Mouse (Mus musculus): ENCODE measurements at regions not wholly inside any gene's neighbourhood (a gene's known extent, or its start where the extent isn't known, plus 50 kb on each side); places are given as distances from the start of the nearest gene placed in this dataset.

GRCm38 (mm10) chr5:75770592-75770991 lies 195.9 kb downstream of the Kit start:
- peak in 1 of 2 experiments; percentile 23 for DNase-seq (ENCODE audit: inconsistent age in 2 of 2, low spot score in 1 of 2)

DNA sequence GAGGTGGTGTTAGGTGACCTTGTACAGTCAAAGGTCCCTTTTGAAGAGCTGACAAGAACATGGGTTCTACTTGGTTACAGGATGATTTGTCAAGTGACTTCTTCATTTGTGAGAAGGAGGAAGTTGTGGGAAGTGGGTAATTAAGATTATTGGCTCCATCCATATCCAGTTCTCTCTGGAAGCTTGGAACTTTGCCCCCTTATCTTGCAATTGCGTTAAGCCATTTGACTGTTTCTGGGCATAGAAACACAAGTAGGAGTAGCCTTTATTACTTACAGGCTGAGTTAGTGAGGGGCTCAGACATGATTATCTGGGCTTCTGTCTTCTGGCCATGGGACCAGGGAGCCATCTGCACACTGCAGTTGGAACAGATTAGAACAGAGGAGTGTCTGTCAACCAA lies 192.5 kb downstream of the Kit start:
- no peak for DNase-seq (ENCODE audit: inconsistent age in 2 of 2, low spot score in 1 of 2)

GRCm38 (mm10) chr5:75762374-75762773 lies 187.7 kb downstream of the Kit start:
- no peak for DNase-seq (ENCODE audit: inconsistent age in 2 of 2, low spot score in 1 of 2)

DNA sequence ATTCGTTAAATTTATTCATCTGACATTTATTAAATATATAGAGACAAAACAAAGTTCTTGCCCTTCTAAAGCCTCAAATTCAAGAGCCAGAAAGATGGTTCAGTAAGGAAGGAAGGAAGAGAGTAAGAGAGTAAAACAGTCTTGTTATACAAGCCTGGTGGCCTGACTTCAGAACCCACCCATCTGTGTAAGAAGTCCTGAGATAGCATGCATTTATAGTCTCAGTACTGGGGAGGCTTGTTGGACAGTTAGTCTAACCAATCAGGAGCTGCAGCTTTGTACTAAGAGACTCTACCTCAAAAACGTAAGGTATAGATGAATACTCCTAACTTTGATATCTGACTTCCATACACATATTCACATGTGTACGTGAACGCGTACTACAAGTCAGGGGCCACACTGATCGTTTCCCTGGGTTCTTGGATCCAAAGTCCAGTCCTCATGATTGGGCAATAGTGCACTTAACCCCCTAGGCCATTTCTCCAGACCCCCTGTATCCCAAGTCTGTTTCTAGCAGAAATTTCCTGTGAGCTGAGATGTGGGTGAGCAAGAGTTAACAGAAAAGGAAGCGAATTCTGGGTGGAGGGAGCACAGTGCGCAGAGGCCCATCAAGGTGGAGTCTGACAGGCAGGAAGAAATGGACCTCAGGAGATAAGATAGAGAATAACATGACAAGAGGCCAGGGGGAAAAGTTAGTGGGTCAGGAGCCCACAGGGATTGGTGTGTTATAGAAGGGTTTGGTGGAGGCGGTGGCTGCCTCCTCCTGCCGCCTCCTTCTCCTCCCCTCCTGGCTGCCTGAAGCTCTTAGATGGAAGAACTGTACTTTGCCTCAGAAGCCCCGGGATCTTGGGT lies 187.0 kb downstream of the Kit start:
- DNase-seq (ENCODE audit: inconsistent age in 2 of 2, low spot score in 1 of 2): no peak

GRCm38 (mm10) chr5:75756168-75756567 lies 181.5 kb downstream of the Kit start:
- DNase-seq (ENCODE audit: inconsistent age in 2 of 2, low spot score in 1 of 2): no peak

DNA sequence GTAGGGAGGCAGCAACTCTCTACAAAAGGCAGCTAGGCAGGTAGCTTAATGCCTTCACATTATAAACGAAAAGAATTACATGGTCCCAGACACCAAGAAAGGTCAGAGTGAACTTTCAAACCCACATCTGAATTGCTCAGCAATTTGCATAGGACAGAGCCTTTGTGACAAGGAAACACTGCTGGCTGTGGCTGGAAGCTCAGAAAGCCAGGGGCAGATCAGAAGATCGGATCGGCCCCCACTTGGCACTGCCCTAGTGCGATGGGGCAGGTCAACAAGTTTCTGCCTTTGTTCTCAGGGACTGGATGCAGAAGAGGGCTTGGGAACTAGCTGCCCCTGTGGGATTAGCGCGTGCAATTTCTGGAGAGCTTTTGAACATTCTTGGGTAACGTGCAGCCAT lies 179.6 kb downstream of the Kit start:
- DNase-seq (ENCODE audit: inconsistent age in 2 of 2, low spot score in 1 of 2): no peak

DNA sequence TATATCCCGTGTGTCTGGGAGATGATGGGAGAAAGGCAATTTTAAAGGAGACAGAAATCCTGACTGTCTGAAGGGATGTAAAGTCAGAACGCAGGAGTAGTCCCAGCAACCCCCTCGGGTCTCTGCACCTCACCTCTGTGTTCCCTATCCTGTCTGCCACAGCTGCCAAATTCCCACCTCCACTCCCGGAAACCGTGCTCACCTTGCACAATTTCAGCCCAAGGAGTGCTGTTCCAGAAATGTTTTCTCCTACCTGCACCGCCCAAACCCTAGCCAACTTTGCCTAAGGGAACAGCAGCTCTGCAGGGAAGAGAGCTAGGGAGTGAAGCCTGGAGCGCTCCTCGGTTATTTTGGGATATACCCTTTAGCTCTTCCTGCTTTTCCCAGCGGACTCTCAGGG lies 170.6 kb downstream of the Kit start:
- no peak for DNase-seq (ENCODE audit: inconsistent age in 2 of 2, low spot score in 1 of 2)

DNA sequence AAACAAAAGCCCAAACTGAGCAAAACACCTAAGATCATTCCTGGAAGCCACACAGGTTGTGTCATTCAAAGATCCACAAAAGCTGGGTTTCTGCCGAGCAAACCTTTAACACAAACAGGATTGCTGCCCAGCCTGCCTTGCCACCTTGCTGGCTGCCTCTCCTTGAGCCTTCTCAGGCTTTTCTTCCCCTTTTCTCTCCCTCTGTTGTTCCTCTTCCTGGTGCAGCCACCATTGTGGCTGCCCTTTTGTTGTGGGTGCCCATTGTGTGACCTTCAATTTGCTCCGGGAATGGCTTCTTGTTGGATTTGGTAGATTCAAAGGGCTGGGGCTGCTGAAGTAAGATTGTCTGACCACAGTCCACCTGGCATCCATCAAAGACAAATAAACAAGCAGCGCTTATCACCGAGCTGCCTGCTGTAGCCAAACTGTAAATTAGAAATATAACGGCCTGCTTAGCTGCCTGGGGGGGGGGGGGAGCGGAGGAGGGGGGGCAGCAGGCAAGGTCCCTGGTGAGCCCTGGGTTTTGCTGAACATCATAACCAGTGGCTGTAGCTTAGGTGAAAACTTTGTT lies 169.8 kb downstream of the Kit start:
- no peak for DNase-seq (ENCODE audit: inconsistent age in 2 of 2, low spot score in 1 of 2)

DNA sequence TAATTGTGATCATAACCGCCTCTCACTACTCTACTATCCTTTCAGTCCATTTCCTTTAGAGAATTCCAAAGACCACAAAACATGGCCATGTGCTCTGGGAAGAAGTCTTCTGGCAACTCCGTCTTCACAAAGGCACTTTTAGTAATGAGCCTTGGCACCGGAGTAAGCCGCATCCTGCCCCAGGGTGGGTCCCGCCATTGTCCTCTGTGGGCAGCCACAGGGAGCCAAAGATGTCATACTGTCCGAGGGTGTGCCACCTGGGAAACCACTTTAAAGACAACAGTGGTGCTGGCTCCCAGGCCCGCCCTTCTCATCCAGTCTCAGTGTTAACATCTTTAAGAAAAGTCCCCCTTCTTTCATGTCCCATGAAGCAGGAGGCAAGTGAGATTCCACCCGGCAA lies 164.6 kb downstream of the Kit start:
- DNase-seq (ENCODE audit: inconsistent age in 2 of 2, low spot score in 1 of 2): no peak

- no peak for DNase-seq (ENCODE audit: inconsistent age in 2 of 2, low spot score in 1 of 2)
These were observed 163.7 kb downstream of the Kit start for GRCm38 (mm10) chr5:75738445-75738844.

DNA sequence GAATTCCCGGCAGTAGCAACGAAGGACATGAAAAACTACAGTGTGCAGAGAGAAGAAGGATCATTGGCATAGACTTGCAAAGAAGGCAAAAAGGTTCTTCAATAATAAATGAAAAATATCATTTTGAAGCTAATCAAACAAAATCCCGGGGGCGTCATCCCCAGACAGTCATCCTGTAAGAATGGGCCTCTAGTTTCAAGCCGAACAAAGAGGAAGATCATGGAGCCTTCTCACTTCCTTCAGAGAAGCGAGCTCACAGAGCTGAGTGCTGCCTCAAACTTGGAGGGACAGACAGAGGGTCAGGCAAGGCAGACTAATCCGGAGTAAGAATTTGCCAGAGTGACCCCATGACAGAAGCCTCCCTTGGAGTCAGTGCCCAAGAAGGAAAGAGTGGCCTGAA lies 163.0 kb downstream of the Kit start:
- DNase-seq (ENCODE audit: inconsistent age in 2 of 2, low spot score in 1 of 2): no peak

GRCm38 (mm10) chr5:75736318-75736717 lies 161.6 kb downstream of the Kit start:
- DNase-seq (ENCODE audit: inconsistent age in 2 of 2, low spot score in 1 of 2): no peak

GRCm38 (mm10) chr5:75734508-75734907 lies 159.8 kb downstream of the Kit start:
- no peak for DNase-seq (ENCODE audit: inconsistent age in 2 of 2, low spot score in 1 of 2)

- DNase-seq (ENCODE audit: inconsistent age in 2 of 2, low spot score in 1 of 2): no peak
These were observed 159.3 kb downstream of the Kit start for GRCm38 (mm10) chr5:75734043-75734442.

- DNase-seq (ENCODE audit: inconsistent age in 2 of 2, low spot score in 1 of 2): no peak
These were observed 156.5 kb downstream of the Kit start for GRCm38 (mm10) chr5:75731236-75731635.

DNA sequence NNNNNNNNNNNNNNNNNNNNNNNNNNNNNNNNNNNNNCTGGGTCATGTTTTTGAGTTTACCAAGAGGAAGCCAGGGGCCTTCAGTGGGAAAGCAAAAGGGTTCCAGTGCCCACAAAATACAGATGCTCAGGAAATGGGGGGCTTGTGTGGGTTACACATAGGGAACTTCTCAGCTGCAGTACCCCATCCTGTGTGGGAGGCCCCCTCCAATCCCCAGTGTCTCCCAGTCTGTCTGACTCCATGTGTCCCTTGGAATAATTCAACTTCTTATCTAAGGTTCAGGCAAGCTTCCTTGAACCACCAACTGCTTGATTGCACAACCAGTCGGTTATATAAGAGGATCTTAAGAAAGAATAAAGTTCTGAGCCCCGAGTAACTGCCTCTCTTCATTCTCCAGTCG lies 156.0 kb downstream of the Kit start:
- peak in 1 of 2 experiments; percentile 20 for DNase-seq (ENCODE audit: inconsistent age in 2 of 2, low spot score in 1 of 2)

DNA sequence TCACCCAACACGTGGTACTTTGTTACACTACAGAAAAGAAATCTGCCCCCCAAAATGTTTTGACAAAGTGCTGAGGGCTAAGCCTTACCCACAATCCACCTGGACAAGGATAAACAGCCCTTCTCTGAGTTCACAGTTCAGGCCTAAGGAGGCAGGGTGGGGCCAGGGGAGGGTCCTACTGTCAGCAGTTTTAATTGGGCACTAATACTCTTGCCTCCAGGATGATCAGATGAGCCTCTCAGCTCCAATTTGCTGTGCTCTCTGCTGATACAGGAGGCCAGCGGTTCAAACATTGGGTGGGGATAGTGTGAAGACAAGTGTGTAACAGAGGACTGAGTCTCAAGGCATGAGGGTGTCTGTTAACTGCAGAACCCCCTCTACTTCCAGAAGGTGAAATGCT lies 146.6 kb downstream of the Kit start:
- DNase-seq (ENCODE audit: inconsistent age in 2 of 2, low spot score in 1 of 2): no peak

- no peak for DNase-seq (ENCODE audit: inconsistent age in 2 of 2, low spot score in 1 of 2)
These were observed 145.6 kb downstream of the Kit start for GRCm38 (mm10) chr5:75720091-75720940.

GRCm38 (mm10) chr5:75718511-75719225 lies 144.0 kb downstream of the Kit start:
- no peak for DNase-seq (ENCODE audit: inconsistent age in 2 of 2, low spot score in 1 of 2)
